Mouse (Mus musculus) heart, postnatal 25 days (tissue): ENCODE results near the gene Cpm. TPM values are rescaled to one million over a fixed set of nuclear protein-coding genes. Genes with fewer than 3 reads are reported as not detected.

Experiments used
- DNase-seq: peaks from one replicate; pipeline ENCODE4 v3.0.0; 2022; ENCODE audit warnings: low spot score
- intact Hi-C: fragments of 180-260 bp; cut with DNase I; formaldehyde crosslinking; loops from one replicate; pipeline ENCODE4 v1.15.1; 2025
- total RNA-seq, 2 experiments: library from RNA; stranded (reverse); gene quantifications; 2 replicates each; pipeline ENCODE4 v1.2.3; 2021

Gene Cpm
- total RNA-seq, 2 experiments from 2014 or later: 3.9 to 4.5 TPM

DNA sequence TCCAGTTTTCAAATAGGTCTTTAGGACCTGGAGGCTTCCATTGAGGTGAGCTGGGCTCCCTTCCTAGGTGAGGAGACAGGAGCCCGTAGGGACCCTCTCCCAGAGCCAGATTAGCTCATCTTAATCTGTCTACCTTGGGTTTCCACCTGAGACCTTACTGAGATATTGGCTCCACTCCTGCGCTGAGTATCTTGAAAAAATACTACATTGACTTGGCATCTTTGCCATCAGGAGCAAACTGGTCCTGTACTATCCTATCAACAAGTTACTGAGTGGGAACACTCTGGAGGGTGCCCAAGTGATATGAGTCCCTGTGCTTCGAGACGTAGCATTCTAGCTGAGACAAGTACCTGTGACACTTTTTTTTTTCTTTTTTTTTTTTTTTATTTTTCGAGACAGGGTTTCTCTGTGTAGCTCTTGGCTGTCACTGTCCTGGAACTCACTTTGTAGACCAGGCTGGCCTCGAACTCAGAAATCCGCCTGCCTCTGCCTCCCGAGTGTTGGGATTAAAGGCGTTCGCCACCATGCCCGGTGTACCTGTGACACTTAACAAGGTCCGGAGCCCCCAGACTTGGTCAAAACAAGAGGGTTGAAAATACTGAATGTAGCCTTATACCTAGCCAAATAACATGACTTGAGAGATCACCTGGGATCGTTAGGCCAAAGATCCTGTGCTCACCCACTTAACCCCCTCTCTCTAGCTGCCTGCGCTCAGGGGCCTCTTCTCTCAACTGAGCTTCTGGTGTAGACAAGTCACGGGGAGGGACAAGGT is 13.4 kb downstream of the Cpm start:
- no peak for DNase-seq
- intact Hi-C loops: no loop called here

DNA sequence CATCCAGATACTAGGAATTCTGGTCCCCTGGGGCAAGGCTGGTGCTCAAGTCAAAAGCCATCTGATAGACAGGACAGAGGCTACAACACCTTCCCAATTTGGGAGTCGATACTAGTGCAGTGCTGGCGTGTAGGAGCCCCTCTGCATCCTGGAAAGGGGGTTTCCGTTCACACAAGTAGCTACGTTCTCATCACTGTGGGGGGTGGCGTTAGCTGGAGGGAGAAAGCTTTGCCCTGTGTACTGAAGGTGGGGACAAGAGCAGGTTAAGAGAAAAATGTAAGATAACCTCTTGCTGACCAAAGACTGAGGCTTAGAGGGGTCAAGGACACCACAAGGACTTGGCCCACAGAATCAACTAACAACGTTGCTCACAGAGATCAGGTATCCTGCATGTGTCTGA is 14.0 kb downstream of the Cpm start:
- intact Hi-C loops: no loop called here

DNA sequence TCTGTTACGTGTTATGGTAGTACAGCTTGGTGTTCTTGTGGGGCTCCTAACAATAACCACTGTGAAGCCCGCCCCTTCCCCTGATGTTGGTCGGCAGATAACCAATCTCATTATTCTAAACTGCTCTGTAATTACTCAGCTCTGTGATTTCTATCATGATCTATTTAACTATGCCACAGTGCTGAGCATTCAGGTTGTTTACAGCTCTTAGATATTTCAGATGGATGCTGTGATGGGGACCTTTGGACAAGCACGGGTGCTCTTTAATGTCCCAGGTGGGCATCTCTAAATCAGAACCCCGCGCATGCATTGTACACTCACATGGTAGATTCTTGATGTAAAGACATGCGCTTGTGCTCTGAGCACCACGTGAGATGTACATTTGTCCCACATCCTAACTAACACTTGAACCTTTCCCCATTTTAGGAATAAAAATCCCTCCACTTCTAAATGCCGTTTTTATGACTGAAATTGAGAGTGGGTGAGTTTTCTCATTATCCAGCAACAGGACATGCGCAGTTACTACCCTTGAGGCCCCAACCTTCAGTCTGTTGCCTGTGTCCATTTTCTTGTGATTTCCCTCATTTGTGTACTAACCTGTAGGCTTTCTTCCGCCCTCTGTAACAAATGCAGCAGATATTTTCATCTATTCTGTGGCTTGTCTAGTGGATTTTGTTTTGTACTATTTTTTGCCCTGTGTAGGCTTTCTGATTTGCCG is 14.6 kb downstream of the Cpm start:
- intact Hi-C loops: no loop called here
- no peak for DNase-seq

More for the DNA sequence above, 14.0 kb downstream of the Cpm start:
- no peak for DNase-seq

DNA sequence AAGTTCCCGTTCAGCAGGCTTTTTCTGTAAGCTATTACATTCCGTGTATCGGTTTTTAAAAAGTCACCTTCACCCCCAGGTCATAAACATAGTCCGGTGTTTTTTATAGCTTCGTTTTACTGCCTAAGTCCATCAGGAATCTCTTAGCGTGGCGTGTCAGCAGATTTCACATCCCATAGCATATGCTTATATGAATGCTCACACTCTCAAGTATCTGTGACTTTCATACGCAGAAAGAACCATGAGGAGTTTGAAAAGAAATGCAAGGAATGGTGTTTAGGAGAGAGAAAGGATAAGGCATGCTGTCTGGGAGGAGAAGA is 15.1 kb downstream of the Cpm start:
- intact Hi-C loops: no loop called here

DNA sequence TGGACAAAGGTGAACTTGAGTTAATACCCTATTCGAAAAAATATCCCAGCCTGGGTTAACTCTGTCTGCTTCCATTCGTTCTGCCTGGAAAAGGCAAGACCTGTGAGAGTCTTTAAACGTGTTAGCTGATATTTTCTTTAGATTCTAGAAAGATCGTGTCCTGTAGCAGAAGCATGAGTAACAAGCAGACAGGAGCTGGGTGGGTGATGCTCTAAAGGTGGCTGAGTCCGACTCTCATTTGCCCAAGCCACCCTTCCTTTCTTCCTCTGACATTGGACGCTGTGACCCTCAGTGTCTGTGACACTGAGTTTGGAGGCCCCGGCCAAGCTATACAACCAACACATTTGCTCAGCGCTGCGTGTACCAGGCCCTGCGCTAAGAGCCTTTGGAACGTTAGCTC is 15.5 kb downstream of the Cpm start:
- intact Hi-C loops: no loop called here
- no peak for DNase-seq

More for the DNA sequence above, 15.1 kb downstream of the Cpm start:
- DNase-seq: no peak

DNA sequence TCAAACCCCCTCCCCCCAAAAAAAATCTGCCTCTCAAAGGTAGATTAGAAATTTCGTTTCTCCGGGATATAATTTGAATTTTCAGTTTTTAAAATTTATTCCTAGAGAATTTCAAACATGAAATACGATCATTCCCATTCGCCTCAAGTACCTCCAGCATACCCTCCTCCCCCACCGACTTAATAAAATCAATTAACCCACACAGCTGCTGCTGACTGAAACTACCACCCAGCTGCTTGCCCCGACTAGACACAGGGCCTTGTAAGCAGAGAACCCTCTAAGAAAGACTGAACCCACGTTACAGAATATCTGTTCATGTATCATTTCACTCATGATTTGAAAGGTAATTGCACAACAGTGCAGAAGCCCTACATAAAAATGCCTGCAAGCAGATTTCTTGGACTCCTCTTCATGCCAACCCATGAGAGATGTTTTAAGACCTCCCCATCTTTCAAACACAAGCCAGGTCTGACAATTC is 16.2 kb downstream of the Cpm start:
- intact Hi-C loops: no loop called here
- DNase-seq: no peak

DNA sequence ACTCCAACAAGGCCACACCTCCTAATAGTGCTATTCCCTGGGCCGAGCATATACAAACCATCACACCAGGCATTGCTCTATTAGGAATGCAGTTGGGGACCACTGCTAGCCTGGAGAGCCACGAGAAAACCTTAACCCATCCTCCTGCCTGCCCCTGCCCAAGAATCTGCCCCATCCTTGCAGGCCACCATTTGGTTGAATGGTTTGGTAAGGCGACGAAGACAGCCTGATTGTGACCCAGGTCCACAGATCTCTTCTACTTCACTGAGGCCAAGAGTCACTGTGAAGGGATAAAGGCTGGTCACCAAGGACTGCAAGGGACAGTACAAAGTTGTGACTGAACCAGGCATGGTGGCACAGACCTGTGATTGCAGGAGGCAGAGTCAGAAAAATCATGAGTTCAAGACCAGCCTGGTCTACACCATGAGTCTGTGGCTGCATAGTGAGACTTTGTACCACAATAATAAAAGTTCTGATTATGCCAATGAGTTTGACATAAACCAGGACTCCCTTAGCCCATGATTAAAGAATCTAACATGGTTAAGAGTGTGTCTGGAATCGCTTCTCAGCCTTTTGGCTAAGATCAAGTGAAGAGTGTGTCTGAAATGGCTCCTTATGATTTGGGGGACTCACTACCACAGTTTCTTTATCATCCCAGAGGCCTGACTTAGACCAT is 17.3 kb downstream of the Cpm start:
- DNase-seq: no peak
- intact Hi-C loops: no loop called here

DNA sequence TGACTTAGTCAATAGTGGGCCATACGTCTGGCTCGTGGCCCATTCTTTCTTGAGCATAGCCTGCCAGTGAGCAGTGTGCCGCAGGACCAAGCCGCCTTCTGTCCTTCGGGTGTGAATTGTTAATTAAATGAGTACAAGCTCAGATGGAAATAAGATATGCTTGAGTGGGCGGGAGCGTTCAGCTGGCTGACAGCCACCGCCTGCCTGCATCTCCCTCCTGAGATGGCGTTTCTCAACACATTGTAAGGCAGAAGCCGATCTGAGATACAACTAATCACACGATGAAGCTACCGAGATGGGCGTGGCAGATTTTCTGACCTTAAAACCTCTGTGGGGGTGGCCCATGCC is 17.8 kb downstream of the Cpm start:
- no peak for DNase-seq
- intact Hi-C loops: no loop called here

DNA sequence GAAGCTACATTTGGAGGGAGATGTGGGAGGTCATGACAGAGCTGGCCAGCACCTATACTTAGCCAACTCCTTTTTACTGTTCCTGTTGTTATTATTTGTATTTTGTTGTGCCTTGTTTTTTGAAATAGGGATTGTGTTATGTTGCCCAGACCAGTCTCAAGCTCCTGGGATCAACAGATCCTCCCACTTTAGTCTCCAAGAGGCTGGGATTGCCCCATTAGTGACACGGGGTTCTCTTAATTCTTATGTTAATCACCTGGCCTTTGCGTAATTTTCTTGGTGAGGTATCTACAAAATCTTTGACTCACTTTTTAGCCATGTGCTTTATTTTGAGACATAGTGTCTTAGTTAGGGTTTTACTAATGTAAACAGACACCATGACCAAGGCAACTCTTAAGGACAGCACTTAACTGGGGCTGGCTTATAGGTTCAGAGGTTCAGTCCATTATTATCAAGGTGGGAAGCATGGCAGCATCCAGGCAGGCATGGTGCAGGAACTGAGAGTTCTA is 18.7 kb downstream of the Cpm start:
- DNase-seq: no peak
- intact Hi-C loops: no loop called here

DNA sequence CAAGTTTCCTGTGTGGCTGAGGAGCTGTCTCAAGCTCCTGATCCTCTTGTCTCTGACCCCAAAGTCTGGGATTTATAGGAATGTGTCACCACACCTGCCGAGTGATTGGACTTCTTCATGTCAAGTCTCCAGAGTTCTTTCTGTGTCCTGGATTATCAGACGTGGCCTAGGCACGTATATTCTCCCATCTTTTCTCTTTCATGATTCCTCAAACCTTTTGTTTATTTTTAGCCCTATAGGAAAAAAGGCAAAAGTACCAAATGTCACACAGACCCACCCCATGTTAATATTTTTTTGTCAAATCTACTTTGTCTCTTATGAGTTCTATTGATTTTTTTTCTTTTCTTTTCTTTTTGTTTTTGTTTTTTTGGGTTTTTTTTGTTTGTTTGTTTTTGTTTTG is 19.3 kb downstream of the Cpm start:
- intact Hi-C loops: no loop called here
- no peak for DNase-seq

DNA sequence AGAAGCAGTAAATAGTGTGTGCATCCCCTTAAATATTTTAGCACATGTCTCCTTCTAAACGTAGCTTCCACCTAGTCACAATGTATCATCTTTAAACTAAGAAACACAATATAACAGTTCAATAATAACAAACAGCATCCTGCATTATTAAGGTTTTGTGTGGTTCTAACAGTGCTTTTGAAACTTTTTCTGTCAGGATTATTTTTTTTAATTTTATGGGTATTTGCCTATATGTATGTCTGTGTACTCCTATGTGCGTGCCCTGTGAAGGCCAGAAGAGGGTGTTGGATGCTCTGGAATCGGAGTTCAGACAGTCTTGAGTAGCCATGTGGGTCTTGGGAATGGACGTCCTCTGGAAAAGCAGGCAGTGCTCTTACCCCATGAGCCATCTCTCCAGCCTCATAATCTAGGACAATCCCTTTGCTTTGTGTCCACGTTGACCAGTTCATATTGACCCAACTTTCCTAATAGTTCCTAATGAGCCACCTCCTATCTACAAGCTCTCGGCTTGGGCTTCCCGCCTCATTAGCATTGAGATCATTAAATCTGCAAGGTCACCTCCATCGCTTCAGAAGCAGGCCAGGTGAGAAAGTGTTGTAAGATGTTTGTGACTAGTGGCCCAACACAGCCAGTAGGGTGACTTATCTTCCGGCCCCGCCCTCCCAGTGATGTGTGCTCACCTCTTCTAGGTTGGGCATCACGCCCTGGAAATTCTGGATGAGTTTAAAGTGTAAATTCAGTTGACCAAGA is 20.2 kb downstream of the Cpm start:
- DNase-seq: no peak
- intact Hi-C loops: no loop called here

DNA sequence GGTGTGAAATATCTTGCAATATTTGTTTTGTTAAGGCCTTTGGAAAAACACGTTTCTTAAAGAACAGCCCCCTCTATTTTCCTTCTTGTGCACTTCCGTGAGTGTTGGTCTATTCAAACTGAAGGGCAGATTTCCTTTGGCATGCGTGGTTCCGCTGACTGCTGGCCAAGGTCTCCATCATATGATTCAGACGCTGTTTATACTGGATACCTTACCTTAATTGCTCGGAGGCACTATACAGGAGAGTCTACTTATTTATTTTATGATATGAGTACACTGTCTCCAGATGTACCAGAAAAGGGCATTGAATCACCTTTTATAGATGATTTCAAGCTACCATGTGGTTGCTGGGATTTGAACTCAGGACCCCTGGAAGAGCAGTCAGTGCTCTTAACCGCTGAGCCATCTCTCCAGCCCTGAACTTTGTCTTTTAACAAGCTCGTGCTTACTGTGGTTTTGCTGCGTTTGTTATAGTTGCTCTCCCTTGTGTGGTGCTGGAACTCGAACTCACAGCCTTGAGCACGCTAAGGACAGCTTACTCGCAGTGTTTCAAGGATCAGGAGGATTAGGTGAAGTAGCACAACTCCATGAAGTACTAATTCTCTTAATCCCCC is 20.8 kb downstream of the Cpm start:
- intact Hi-C loops: no loop called here
- DNase-seq: no peak

DNA sequence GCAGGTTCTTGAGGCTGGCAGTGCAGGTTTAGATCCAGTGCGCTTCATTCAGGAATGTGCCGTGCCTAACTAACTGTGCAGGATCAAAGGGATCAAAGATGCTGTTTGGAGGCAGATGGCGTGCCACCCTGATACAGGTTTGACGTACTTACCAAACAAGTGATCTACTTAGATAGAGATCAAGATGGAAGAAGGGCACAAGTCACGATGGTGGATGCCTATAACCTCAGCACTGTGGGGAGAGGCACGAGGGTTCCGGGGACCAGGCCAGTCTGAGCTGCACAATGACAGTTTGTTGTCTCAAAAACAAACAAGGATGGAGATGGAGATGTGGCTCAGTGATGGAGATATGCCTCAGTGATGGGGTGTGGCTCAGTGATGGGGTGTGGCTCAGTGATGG is 21.4 kb downstream of the Cpm start:
- intact Hi-C loops: no loop called here
- DNase-seq: no peak

DNA sequence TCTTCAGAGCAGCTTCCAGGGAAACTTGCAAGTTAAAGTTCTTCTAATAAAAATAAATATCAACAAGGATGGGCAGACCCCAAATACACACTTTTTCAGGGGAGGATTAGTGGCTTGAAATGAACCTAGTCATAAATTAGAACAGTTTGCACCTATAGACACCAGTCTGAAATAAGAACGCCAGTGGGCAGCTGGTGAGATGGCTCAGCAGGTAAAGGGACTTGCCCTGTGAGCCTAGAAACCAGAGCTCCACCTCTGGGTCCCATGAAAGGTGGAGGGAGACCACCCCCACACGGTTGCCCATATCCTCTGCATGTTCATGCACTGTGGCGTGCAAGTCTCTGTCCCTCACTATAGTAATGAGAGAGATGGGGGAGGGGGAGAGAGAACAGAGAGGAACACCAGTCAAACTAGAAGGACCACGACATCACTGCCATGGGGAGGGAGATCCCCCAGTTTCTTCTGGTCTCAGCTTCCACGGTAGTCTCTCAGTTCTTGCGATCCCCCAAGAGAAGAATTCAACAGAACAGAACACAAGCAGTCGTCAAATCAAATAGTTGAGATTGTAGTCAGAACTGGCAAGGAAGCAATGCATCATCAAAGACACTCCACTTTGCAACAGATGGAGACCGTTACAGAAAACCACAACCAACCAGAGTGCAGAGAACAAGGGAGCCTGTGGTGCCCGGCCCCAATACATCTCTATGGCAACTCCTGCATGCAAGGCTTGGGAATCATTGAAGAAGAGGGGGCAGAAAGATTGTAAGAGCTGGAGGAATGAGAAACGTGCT is 22.5 kb downstream of the Cpm start:
- intact Hi-C loops: no loop called here
- no peak for DNase-seq

DNA sequence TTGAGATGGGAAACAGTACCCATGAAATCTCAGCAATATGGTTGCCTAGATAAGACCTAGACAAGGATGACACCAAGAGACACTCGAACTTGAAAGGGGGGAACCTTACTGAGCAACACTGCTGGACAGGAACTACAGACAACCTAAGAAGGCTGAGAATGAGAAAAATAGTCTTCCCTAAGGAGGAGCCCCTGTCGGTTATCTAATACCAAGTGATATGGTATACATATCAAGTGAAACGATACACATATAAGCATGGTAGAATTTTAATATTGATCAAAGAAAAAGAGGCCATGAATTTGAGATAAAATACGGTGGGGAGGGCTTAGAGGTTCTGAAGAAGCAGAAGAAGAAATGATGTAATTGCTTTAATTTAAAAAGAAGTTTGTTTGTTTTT is 23.1 kb downstream of the Cpm start:
- intact Hi-C loops: no loop called here
- DNase-seq: no peak

DNA sequence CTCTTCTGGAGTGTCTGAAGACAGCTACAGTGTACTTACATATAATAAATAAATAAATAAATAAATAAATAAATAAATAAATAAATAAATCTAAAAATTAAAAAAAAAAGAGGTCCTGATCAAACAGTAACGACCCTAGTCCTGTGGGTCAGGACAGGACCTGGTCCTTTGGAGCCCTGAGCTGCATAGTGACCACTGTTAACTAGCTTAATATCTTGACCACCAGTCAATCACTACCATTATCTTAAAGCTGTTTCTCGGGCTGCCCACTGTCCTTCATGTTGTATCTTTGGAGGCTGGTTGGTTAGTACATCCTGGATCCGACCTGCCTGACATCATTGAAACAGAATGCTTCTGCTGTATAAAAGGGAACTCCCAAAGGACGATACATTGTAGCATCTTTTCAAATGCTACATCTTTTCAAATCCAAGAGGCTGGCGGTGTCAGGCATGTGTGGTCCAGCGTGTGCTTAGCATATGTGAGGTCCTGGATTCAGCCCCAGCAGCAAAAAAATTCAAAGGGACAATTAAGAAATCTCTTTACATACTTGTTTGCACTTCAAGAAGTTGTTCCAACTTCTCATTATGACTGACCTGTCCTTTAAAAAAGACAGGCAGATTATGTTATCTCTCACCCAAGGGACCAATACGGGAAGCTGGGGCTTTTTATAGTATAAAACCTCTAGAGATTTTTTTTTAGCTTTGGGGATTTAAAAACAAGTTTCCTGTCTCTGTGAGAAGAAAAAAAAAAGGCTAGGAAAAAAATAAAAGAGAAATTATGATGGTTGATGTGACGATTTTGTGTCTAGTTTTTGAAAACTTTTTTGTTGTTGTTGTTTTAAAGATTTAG is 23.9 kb downstream of the Cpm start:
- DNase-seq: no peak
- intact Hi-C loops: no loop called here

DNA sequence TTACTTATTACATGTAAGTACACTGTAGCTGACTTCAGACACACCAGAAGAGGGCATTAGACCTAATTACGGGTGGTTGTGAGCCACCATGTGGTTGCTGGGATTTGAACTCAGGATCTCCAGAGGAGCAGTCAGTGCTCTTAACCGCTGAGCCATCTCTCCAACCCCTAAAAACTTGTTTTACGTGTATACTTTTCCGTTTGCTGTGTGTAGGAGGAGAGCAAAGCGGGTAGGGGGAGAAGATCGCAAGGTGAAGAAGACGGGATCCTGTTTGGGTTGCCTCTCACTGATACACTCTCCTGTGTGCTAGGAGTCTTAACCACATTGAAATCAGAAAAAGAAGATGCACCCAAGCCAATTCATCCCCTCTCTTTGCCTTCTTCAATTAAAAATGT is 24.5 kb downstream of the Cpm start:
- intact Hi-C loops: no loop called here
- DNase-seq: no peak

DNA sequence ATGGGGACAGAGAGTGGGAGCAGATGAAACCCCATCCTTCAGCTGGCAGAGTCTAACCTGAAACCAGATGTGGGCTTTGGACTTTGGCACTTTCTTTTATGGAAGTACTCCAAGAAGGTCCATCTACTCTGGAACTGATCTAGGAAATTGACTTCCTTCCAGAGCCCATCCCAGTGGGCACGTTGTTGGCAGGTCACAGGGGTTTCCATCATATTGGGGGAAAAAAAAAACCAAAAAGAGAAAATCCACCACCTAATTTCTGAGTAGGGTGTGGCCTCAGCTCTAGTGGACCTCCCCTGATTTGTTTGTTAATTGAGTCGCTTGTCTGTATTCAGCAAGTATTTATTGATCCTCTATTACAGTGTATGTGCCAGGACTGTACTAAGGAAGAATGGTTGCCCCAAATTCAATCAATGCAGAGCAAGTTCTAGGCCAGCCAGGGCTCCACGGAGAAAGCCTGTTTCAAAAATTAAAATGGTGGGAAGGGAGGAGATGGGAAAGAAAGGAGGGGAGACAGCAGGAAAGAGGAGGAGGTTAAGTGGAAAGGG is 25.4 kb downstream of the Cpm start:
- no peak for DNase-seq
- intact Hi-C loops: no loop called here
